Mouse (Mus musculus) hindbrain, embryonic 10.5 days (tissue): ENCODE data around the gene Celf5. TPM values are rescaled to one million over a fixed set of nuclear protein-coding genes. Genes with fewer than 3 reads are reported as not detected.

Experiments
- DNase-seq: peaks from one replicate; pipeline ENCODE4 v3.0.0-alpha.2; 2017; ENCODE audit warnings: low spot score
- H3K27ac ChIP-seq: fragments of 300-500 bp; sonication (generic); 2 replicates; pipeline ENCODE4 v1.5.1; 2016; ENCODE audit warnings: mild to moderate bottlenecking, moderate library complexity
- H3K27me3 ChIP-seq: fragments of 300-500 bp; sonication (generic); 2 replicates; pipeline ENCODE4 v1.6.1; 2016; ENCODE audit warnings: mild to moderate bottlenecking; ENCODE audit not compliant: poor library complexity, insufficient read depth, severe bottlenecking
- H3K36me3 ChIP-seq: fragments of 300-500 bp; sonication (generic); 2 replicates; pipeline ENCODE4 v1.6.1; 2016; ENCODE audit warnings: mild to moderate bottlenecking, moderate library complexity
- H3K4me1 ChIP-seq: fragments of 300-500 bp; sonication (generic); replicated peaks from 2 replicates; pipeline ENCODE4 v1.6.1; 2016; ENCODE audit warnings: mild to moderate bottlenecking
- H3K4me3 ChIP-seq: fragments of 300-500 bp; sonication (generic); 2 replicates; pipeline ENCODE4 v1.5.1; 2016; ENCODE audit warnings: mild to moderate bottlenecking, moderate library complexity
- H3K9me3 ChIP-seq: fragments of 300-500 bp; sonication (generic); 2 replicates; pipeline ENCODE4 v1.6.1; 2016; ENCODE audit warnings: mild to moderate bottlenecking, moderate library complexity
- WGBS: fragments of 180-500 bp; shearing (Covaris S2); methylation state at CpG from one replicate; pipeline ENCODE4 v1.1.7; 2016; 5-methylcytosine and 5-hydroxymethylcytosine counted together
- polyA plus RNA-seq: library from polyadenylated mRNA; unstranded; fragments of >200 nt; fragmentation: Nextera tagmentation; extraction: Ambion mirVana; gene quantifications from 2 replicates; pipeline ENCODE4 v1.2.1, GENCODE M21; 2016

Celf5 gene
- polyA plus RNA-seq, 1 experiment from 2014 or later: 12.9 TPM

- DNase-seq: peak; percentile 9
- 0 out of 2 replicates have a peak, but pooled peaks cover 5% of the 10 kb centered on the region for H3K9me3 ChIP-seq
- peaks cover 51% of the 10 kb centered on the region for H3K4me1 ChIP-seq
- peak overlapping the region; percentile 23; the same call in 1 of the 2 replicates for H3K4me3 ChIP-seq
- H3K27ac ChIP-seq: peak overlapping the region; percentile 50
- H3K27me3 ChIP-seq: peaks cover 99% of the 10 kb centered on the region
- WGBS: 5% methylated on average over 25 of the region's 25 CpGs
- H3K36me3 ChIP-seq: peaks cover 6% of the 10 kb centered on the region; the same call in 1 of the 2 replicates
Observed at GRCm38 (mm10) chr10:81424246-81425051, 58.1 kb downstream of the Celf5 start.

- 69% methylated on average over 4 of the region's 4 CpGs for WGBS
- no peak for DNase-seq
- H3K27me3 ChIP-seq: peaks cover 99% of the 10 kb centered on the region
- H3K9me3 ChIP-seq: 0 out of 2 replicates have a peak, but pooled peaks cover 5% of the 10 kb centered on the region
- H3K4me3 ChIP-seq: peak overlapping the region; percentile 2; the same call in 1 of the 2 replicates
- peaks cover 6% of the 10 kb centered on the region; the same call in 1 of the 2 replicates for H3K36me3 ChIP-seq
- H3K27ac ChIP-seq: peak overlapping the region; percentile 50; the same call in 1 of the 2 replicates
- H3K4me1 ChIP-seq: peaks cover 54% of the 10 kb centered on the region
Observed at GRCm38 (mm10) chr10:81423476-81424245, 58.8 kb downstream of the Celf5 start.

- H3K9me3 ChIP-seq: no peaks in the 10 kb centered on the region
- DNase-seq: no peak
- no peak overlapping the region for H3K27ac ChIP-seq
- H3K36me3 ChIP-seq: peaks cover 6% of the 10 kb centered on the region; the same call in 1 of the 2 replicates
- H3K4me3 ChIP-seq: no peak overlapping the region
- 83% methylated on average over 3 of the region's 3 CpGs for WGBS
- H3K27me3 ChIP-seq: peaks cover 99% of the 10 kb centered on the region
- peaks cover 64% of the 10 kb centered on the region for H3K4me1 ChIP-seq
Observed at GRCm38 (mm10) chr10:81422661-81423217, 59.8 kb downstream of the Celf5 start.

- Histone ChIP-seq H3K4me3 (no peak overlapping the region), H3K27me3 (peaks cover 99% of the 10 kb centered on the region)
- no peak for DNase-seq
Observed at GRCm38 (mm10) chr10:81422191-81422590, 60.3 kb downstream of the Celf5 start.

GRCm38 (mm10) chr10:81421797-81422100 is 60.8 kb downstream of the Celf5 start:
- H3K27ac ChIP-seq: no peak overlapping the region
- peaks cover 66% of the 10 kb centered on the region for H3K4me1 ChIP-seq
- H3K9me3 ChIP-seq: no peaks in the 10 kb centered on the region
- H3K27me3 ChIP-seq: peaks cover 98% of the 10 kb centered on the region
- peaks cover 6% of the 10 kb centered on the region; the same call in 1 of the 2 replicates for H3K36me3 ChIP-seq
- H3K4me3 ChIP-seq: no peak overlapping the region
- DNase-seq: peak; percentile 1
- 83% methylated on average over 5 of the region's 5 CpGs for WGBS

More at GRCm38 (mm10) chr10:81422191-81422590, 60.3 kb downstream of the Celf5 start:
- Histone ChIP-seq H3K36me3 (peaks cover 6% of the 10 kb centered on the region; the same call in 1 of the 2 replicates), H3K4me1 (peaks cover 66% of the 10 kb centered on the region), H3K9me3 (no peaks in the 10 kb centered on the region), H3K27ac (no peak overlapping the region)
- WGBS: 77% methylated on average over 6 of the region's 6 CpGs

GRCm38 (mm10) chr10:81421041-81421796 is 61.3 kb downstream of the Celf5 start:
- Histone ChIP-seq H3K27ac (no peak overlapping the region), H3K36me3 (peaks cover 6% of the 10 kb centered on the region; the same call in 1 of the 2 replicates), H3K9me3 (no peaks in the 10 kb centered on the region), H3K27me3 (peaks cover 93% of the 10 kb centered on the region), H3K4me3 (no peak overlapping the region), H3K4me1 (peaks cover 66% of the 10 kb centered on the region)
- peak; percentile 1 for DNase-seq
- 74% methylated on average over 4 of the region's 4 CpGs for WGBS

GRCm38 (mm10) chr10:81420191-81420767 is 62.2 kb downstream of the Celf5 start:
- peak; percentile 2 for DNase-seq
- H3K4me3 ChIP-seq: no peak overlapping the region
- H3K9me3 ChIP-seq: no peaks in the 10 kb centered on the region
- no peak overlapping the region for H3K27ac ChIP-seq
- H3K4me1 ChIP-seq: peaks cover 66% of the 10 kb centered on the region
- H3K27me3 ChIP-seq: peaks cover 88% of the 10 kb centered on the region
- WGBS: 84% methylated on average over 40 of the region's 40 CpGs
- H3K36me3 ChIP-seq: peaks cover 6% of the 10 kb centered on the region; the same call in 1 of the 2 replicates

GRCm38 (mm10) chr10:81419111-81419928 is 63.2 kb downstream of the Celf5 start:
- peaks cover 66% of the 10 kb centered on the region for H3K4me1 ChIP-seq
- peaks cover 78% of the 10 kb centered on the region for H3K27me3 ChIP-seq
- no peaks in the 10 kb centered on the region for H3K9me3 ChIP-seq
- H3K36me3 ChIP-seq: peaks cover 6% of the 10 kb centered on the region; the same call in 1 of the 2 replicates
- no peak for DNase-seq
- 0 out of 2 replicates have a peak overlapping the region, but pooled peaks have one; percentile 11 for H3K4me3 ChIP-seq
- WGBS: 88% methylated on average over 10 of the region's 10 CpGs
- peak overlapping the region; percentile 88 for H3K27ac ChIP-seq

- Histone ChIP-seq H3K36me3 (peaks cover 6% of the 10 kb centered on the region; the same call in 1 of the 2 replicates), H3K27me3 (peaks cover 70% of the 10 kb centered on the region), H3K4me1 (peaks cover 71% of the 10 kb centered on the region), H3K9me3 (no peaks in the 10 kb centered on the region), H3K4me3 (0 out of 2 replicates have a peak overlapping the region, but pooled peaks have one; percentile 14), H3K27ac (peak overlapping the region; percentile 88)
- WGBS: 36% methylated on average over 11 of the region's 11 CpGs
- peak; percentile 8 for DNase-seq
Observed at GRCm38 (mm10) chr10:81418216-81419070, 64.1 kb downstream of the Celf5 start.
